Mouse (Mus musculus) olfactory bulb, adult 2 months (tissue): ENCODE measurements around the gene Slc29a4.

ENCODE experiments used
- CTCF ChIP-seq: fragments of 200-500 bp; IDR thresholded peaks from 2 replicates; pipeline ENCODE4 v1.5.1; 2012; ENCODE audit warnings: low read depth, mild to moderate bottlenecking, low read length, moderate library complexity; ENCODE audit not compliant: insufficient read depth
- POLR2A ChIP-seq: fragments of 200-500 bp; IDR thresholded peaks from 2 replicates; pipeline ENCODE4 v1.6.1; 2012; ENCODE audit warnings: mild to moderate bottlenecking, low read depth, low read length, moderate library complexity; ENCODE audit not compliant: insufficient read depth

- no peak for TF ChIP-seq POLR2A
- no peak for TF ChIP-seq CTCF
Observed at GRCm38 (mm10) chr5:142764306-142764705, 72.0 kb downstream of the Slc29a4 start.
